Mouse (Mus musculus) granulocyte monocyte progenitor cell, adult 5-6 weeks (primary cell): ENCODE data around the gene Eppin. TPM values are rescaled to one million over a fixed set of nuclear protein-coding genes. Genes with fewer than 3 reads are reported as not detected.
"Not testable (repeated sequence)": the region's sequence is repeated elsewhere in the genome, so short reads cannot be mapped to it uniquely, and the experiment has no call there.

Experiments
- ATAC-seq: replicated peaks from 2 replicates; pipeline ENCODE4 v1.8.0; 2016; ENCODE audit warnings: mild to moderate bottlenecking, moderate TSS enrichment, inconsistent platforms; ENCODE audit not compliant: poor library complexity, severe bottlenecking
- total RNA-seq, 2 experiments: library from RNA; stranded (forward) in 1 of 2; stranded (reverse) in 1 of 2; fragments of 200-712, 200-1000 nt in 1 of 2; fragments of >200 nt in 1 of 2; fragmentation: Nextera tagmentation in 1 of 2; gene quantifications; 2 replicates each; pipeline ENCODE4 v1.2.3; 2014 to 2017

Eppin gene
- total RNA-seq (2014; fragmentation: Nextera tagmentation) (not detected in 2 replicates), total RNA-seq (2017) (not detected in 2 replicates)

DNA sequence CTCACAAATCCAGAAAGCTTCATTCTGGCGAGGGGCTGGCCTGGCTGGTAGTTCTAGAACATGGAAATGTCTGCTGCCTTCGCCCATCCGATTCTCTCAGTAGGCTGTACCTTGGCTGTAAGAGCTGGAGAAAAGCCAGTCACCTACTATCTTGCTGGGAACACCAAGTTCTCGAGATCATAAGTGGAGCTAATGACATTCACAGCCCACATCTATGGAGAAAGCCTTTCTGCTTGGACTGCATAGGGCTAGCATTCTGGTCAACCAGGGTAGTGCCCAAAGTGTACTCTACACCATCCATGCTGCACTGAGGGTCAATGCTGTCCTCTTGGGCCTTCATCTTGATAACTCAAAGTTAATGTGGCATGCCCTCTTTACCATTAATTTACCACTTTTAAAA lies at the start of gene Eppin:
Gene Eppin, minus strand, starts transcription at position 101 of the 400 bp plus-strand sequence.
- ATAC-seq: no peak

DNA sequence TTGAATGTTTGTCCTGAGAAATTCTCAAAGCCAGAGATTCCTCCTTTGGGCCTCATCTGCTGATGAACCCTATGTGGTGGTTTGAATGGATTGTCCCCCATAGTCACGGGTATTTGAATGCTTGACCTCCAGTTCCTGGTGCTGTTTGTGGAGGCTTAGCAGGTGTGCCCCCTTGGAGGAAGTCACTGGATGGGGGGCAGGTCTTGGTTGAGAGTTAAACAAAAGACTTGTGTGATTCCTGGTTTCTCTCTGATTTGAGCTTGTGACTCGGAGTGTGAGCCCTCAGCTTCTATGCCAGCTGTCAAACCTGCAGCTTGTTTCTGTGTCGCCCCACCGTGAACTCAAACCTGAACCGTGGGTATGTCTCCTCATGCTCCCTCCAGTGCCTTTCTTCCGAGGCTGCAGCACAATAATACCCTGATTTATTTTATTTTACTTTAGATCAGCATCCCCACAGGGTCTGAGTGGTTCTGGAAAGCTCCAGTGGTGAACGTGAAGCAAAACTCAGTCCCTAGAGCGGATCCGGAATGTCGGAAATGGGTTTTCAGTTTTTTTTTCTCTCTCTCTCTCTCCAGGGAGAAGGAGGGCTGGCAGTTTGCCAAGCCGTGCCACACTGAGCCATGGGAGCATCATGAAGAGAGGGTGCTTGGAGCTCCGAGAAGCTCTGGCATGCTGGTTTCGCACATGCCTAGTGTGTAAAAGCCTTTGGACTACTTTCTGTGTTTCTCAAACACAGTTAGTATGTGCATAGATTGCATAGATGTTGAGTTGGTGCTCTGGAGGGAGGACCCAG lies 48.7 kb upstream of the Eppin start:
- ATAC-seq: no peak

DNA sequence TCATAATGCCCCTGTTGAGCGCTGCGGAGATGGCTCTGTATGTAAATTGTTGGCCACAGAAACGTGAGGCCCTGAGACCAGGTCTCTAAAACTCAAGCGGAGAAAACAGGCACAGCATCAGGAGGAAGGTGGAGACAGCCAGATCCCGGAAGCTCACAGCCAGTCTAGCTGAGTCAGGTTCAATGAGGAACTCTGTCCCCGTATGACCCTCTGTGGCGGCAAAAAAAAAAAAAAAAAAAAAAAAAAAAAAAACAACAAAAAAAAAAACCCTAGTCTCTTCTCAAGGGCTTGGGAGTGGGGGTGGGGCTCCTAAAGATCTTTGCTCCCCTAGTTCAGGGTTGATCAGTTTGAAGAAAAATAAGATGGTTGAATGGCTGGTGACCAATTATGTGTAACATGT lies 47.7 kb upstream of the Eppin start:
- peak; percentile 97 for ATAC-seq

DNA sequence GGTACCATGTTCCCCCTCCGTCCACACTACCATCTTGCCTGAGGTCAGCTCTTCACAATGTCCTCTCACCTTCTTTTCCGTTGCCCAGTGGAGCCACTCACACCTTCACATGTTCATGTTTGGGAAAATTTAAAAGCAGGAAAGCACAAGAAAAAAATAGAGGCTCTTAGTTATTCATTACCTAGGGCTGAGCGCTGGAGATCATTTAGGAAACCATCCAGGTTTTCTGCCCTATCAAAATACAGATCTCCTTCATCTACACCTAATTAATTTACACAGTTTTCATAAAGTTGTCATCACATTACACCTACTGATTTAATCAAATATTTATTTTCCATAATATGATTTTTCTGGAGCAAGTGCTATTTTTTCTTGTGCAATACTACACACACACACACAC lies 45.3 kb upstream of the Eppin start, which contains the start of gene Wfdc16:
Gene Wfdc16, minus strand, starts transcription at position 101 of the 400 bp plus-strand sequence.
- ATAC-seq: no peak

DNA sequence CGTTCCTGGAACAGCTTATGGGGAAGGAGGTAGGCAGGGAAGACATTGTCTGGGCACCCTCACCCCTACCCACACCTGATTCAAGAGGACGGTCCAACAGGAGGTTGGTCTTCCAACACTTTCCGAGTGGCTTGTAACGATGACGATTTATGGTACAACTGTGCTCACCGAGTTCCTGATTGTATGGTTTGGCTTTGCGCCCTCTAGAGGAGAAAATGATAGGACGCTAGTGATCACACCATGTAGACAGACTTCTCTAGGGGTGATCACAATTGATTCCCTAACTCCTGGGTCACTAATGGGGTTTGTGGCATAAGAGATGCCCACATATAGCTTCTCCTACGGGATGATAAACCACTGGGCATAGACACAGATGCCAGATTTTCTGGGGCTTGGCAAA lies 41.9 kb upstream of the Eppin start:
- no peak for ATAC-seq

DNA sequence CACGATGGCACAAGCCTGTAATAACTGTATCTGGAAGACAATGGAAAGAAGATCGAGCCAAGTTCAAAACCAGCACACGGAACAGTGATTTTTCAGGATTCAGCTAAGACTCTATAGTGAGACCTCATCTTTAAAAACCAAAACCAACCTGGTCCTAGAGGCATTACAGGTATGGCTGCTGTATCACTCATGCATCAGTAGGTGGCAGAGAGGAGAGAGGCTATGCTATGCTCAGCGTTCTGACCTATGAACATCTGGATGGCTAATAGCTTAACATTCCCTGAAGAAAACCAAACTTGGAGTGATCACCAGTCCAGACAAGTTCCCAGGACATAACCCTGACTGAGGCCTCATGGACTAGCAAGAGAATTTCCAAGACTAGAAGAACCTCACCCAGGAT lies 28.4 kb upstream of the Eppin start:
- no peak for ATAC-seq

DNA sequence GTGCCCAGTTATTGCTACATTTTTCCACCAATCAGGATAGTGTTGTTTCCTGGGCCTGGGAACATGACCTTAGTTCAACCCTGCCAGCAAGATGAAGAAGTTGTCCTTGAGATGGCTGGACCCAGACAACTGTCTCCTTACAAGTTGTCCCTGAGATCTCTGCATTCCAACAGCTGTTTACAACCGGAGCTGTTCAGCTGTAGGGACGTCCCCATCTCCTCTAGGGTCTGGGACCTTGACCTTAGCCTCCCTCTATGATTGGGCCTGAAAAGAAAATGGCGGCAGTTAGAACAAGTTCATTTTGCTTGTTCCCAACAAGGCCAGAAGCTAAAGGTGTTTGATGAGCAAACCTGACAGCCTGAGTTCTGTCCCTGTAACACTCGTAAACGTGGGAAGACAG lies 25.7 kb upstream of the Eppin start:
- ATAC-seq: no peak

DNA sequence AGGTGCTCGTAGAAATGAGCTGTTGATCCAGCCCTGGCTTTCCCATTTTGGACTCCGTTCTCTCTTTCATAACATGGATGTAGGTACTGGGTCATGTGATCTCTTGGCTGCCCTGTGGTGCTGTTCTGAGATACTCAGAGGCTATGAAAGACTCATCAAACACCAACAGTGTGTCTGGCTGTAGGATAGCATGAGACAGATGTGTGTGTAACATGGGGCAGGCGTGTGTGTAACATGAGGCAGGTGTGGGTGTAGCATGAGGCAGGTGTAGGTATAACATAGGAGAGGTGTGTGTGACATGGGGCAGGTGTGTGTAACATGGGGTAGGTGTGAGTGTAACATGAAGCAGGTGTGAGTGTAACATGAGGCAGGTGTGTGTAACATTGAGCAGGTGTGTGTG lies 22.0 kb upstream of the Eppin start:
- ATAC-seq: no peak

DNA sequence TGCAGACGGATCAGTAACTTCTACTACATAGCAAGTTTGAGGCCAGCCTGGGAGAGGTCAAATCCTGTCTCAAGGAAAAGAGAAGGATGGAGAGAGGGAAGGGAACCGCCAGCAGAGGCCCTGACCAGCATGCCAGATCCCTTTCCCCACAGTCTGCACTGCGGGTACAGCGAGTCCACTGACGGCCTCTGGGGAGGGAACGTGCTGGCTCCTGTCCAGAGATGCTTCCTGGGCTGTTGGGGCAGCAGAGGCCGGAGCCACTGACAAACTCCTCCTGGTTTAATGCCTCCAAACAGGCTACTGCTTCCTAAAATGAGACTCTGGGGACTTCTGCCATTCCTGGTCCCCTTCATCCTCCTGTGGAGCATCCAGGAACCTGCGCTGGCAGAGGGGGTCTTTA lies 20.1 kb upstream of the Eppin start, which contains the start of the genes Wfdc6b and Wfdc8:
Gene Wfdc6b, plus strand, starts transcription at position 52 of the 400 bp plus-strand sequence.
Gene Wfdc8, minus strand, starts transcription at position 156 of the 400 bp plus-strand sequence.
- not testable (repeated sequence) for ATAC-seq

DNA sequence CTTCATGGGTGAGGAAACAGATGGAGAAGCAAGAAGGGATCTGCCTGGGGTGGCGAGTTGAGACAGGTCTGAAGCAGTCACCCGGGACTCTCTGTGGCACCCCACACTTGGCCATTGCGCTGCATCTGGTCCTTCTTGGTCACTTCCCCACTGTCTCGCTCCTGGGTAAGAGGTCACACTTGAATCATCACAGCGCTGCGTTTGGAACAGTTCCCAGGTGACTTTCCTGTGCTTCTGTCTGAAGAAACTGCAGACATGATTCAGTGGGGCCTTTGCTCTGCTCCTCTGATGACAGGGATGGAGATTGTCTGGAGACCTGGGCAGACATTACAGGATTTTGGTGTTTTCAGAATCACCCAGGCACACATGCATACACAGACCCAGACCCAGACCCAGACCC lies 15.4 kb upstream of the Eppin start:
- no peak for ATAC-seq

DNA sequence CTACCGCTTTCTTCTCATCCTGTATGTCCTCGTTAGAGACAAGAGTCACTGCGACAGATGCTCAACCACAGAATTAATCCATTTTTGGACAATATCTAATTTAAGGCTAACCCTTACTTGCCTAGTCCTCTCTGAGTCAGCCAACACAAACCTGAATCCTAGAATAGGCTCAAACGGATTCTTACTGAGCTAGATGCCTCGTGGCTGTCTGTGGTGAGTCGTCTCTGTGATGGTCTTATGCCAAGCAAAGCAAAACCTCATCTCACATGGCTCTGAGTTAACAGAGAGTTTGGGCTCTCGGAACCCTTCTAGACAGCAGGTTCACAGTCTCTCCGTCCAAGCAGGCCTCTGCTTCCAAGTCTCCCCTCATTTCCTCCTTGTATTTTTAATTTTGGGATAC lies 11.0 kb upstream of the Eppin start:
- ATAC-seq: no peak

DNA sequence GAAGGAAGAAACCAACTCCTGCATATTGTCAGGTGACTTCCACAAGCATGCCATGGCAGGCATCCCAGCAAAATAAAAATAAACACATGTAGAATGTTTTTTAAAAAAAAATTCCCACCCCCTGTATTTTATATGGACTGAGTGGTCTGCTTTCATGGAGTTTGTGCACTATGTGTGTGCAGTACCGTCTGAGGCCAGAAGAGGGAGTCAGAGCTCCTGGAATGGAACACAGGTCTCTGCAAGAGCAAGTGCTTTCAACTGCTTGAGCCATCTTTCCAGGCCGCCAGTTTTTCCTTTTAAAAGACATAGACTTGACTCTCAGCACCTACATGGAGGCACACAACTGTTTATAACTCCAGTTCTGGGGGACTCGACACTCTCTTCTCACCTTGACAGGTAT lies 10.1 kb upstream of the Eppin start:
- no peak for ATAC-seq

DNA sequence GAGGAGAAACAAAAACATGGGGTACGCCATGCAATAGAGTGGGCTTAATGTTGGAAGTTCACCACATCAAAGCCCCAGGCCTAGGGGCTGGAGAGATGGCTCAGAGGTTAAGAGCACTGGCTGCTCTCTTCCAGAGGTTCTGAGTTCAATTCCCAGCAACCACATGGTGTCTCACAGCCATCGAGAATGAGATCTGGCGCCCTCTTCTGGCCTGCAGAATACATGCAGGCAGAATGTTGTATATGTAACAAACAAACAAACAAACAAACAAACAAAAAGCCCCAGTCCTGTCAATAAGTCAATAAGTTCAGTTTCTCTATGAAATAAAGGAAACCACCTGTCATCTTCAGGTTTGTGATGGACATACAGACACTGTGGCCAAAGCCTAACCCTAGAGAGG lies 6.8 kb upstream of the Eppin start:
- ATAC-seq: no peak

DNA sequence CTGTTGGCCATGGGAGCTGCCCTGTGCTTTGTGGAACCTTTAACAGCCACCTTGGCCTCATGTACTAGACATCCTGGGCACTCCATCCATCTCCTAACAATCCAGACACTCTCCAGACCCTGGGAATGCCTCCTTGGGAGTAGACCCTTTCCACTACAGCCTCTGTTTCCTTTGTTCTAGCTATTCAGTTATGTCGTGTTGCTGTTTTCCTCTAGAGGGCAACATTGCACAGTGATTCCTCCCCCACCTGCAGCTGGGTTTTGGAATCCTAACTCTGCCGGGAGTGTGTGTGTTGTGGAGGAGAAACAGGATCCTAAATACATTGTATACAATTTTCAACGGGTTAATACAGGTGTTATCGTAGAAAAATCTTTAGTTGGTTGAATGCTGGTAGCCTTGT lies 1.4 kb downstream of the Eppin start:
- peak; percentile 52 for ATAC-seq

DNA sequence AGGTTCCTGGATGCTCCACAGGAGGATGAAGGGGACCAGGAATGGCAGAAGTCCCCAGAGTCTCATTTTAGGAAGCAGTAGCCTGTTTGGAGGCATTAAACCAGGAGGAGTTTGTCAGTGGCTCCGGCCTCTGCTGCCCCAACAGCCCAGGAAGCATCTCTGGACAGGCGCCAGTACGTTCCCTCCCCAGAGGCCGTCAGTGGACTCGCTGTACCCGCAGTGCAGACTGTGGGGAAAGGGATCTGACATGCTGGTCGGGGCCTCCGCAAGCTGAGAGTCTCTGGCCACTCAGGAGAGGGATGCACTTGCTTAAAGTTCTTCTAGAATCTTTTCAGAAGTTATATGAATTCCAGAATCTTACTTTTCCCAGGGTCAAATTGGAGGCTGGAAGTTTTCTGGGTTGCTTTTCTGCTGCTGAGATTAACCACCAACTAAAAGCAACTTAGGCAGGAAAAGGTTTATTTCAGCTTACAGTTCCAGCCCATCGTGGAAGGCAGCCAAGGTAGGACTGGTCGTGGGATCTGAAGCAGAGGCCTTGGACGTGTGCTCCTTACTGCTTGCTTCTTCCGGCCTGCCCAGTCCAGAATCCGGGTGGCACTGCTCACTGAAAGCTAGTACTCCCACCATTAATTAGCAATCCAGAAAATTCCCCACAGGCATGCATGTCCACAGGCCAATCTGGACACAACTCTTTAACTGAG lies 8.2 kb downstream of the Eppin start, which contains the start of gene Wfdc6a:
Gene Wfdc6a, minus strand, starts transcription at position 423 of the 701 bp plus-strand sequence.
- ATAC-seq: not testable (repeated sequence)

DNA sequence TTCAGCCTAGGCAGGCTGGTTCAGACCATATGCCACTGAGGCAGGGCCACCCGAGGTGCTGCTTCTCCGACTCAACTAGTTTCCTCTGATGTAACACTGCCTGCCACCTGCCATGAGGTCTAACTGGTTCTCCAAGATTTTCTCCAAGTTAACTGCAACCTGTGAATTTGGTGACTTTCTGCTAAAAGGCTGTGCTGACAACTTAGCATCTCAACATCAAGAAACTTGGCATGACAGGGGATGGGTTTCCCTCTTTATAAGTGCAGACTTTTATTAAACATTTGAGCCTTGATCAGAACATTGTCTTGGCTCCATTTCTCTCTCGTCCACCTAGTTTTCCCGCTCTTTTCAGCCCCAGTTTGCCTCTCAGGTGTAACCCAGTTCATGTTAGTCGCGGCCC lies 20.0 kb downstream of the Eppin start, which contains the start of gene Spint3:
Gene Spint3, minus strand, starts transcription at position 101 of the 400 bp plus-strand sequence.
- ATAC-seq: not testable (repeated sequence)

DNA sequence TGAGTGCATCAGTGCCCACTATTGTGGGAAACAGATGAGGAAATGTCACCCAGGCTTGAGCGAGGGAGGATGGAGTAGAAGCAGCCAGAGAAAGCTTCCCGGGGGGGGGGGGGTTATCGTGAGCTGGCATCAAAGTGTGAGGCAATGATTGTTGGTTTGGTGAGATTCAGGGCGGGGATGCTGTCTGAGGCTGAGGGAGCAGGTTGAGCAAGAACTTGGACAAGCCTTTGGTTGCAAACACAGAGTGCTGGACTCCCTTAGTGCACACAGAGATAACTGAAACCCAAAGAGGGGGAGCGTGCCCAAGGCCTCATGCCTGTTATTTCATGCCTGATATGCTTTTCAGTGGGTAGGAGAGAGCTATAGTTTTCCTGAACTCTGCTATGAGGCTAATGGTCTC lies 25.9 kb downstream of the Eppin start:
- ATAC-seq: peak; percentile 56

DNA sequence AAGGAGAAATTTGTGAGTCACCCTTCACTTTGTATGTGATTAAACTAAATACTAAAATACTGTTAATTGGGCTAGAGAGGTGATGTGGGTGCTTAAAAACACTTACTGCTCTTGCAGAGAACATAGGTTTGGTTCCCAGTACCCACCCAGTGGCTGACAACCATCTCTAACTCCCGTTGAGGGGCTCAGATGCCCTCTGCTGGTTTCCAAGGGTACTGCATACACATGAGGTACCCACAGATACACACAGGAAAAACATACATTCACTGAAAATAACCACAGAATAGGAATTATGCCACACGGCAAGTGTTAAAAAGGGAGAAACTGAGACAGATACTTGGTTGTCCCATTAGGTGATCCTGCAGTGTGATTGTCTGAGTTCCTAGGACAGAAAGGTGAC lies 26.4 kb downstream of the Eppin start:
- ATAC-seq: no peak

DNA sequence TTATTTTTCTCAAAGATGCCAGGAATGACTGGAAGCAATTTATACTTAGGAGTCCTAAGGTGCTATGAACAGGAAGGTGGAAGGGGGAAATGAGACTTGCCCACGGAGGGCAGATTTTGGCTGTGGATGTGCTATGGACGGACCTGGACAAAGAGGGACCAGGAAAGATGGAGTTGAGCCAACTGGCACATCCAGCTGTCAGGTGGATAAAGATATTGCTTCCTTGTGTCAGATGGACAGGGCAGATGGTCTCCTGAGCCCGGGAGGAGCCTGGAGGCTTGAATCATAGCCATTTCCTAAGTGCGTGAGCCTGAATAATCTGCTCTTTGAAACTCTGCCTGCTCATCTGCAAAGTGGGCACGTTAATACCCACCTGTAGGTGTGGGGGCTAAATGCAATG lies 29.0 kb downstream of the Eppin start:
- ATAC-seq: no peak

DNA sequence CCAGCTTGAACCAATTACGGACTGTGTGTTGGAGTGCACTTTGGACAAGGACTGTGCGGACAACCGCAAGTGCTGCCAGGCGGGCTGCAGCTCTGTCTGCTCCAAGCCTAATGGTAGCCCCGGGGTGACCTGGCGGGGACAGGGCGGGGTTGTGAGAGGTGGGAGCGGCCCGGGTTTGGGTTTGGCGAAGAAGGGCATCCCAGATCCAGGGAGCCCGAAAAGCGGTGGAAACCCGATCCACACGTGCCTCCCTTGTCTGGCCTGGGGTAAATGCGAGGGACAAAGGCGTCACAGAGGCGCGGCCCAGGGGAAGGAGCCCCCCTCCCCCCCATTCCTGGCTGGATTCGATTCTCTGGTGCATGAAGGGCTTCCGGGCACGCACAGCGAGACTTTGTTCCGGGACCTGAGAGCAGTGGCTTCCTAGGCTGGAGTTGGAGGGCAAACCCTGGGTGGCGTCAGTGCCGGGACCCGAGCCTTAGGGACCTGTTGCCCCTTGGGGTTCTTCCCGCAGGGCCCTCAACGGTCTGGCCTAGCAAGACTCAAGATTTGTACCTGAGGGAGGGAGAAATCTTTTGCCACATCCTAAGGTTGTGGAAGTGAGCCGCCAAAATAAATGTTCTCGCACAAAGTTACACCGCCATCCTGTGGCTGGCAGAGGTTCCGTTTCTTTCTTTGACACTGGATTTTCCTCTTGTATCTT lies 29.9 kb downstream of the Eppin start:
- peak; percentile 23; the same call in 1 of the 2 replicates for ATAC-seq
